Mouse (Mus musculus) adrenal gland, postnatal 10 days (tissue): ENCODE measurements around the gene Naa16. TPM values are rescaled to one million over a fixed set of nuclear protein-coding genes. Genes with fewer than 3 reads are reported as not detected.

Experiments
- DNase-seq: peaks from one replicate; pipeline ENCODE4 v3.0.0; 2021; ENCODE audit warnings: mixed read lengths
- total RNA-seq, 2 experiments: library from RNA; stranded (reverse); gene quantifications; 2 replicates each; pipeline ENCODE4 v1.2.3; 2021

Gene Naa16
- total RNA-seq, 2 experiments from 2014 or later = 18.0 to 27.0 TPM

DNA sequence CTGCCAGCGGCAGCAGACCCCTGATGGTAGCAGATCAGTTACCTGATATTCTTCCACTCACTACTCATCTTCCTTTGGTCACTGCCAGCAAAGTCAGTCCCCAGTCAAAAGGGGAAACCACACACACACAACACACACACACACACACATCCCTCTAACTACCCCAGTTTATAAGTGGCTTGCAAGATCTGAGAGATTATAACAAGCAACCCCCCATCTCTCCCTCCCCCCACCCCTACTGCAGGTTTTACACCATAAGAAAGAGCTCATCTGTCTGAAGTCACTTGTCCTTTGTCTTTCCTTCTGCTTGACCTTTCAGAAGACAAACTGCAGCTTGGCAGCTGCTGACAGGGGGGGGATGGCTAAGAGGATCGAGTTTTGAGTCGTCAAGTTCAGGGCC, 115.1 kb downstream of the Naa16 start:
- DNase-seq = no peak

Other genes starting within 250 kb of the Naa16 start
- gene Zfp957, start 143.4 kb downstream of the Naa16 start, total RNA-seq = not detected
- 100 to 1,000 TPM; 154 to 227 TPM for gene Rgcc, start 89.1 kb downstream of the Naa16 start, total RNA-seq
- gene Mtrf1, start 7.0 kb upstream of the Naa16 start, total RNA-seq = 1 to 10 TPM; 5.4 to 8.7 TPM
- 10 to 100 TPM in 1 of 2 experiments, 1 to 10 TPM in 1; 9.8 to 11.4 TPM for gene Kbtbd7, start 35.7 kb upstream of the Naa16 start, total RNA-seq
- gene Kbtbd6, start 61.1 kb upstream of the Naa16 start, total RNA-seq = under 1 TPM; 0.61 to 0.72 TPM
- 10 to 100 TPM; 24.7 to 27.4 TPM for gene Elf1, start 90.4 kb upstream of the Naa16 start, total RNA-seq
- gene Wbp4, start 90.7 kb upstream of the Naa16 start, total RNA-seq = 10 to 100 TPM; 33.5 to 33.6 TPM
- gene Sugt1, start 196.9 kb upstream of the Naa16 start, total RNA-seq = 100 to 1,000 TPM in 1 of 2 experiments, 10 to 100 TPM in 1; 98.5 to 126 TPM